Mouse (Mus musculus) embryonic facial prominence, embryonic 10.5 days (tissue): ENCODE measurements around the gene Pea15a. TPM values are rescaled to one million over a fixed set of nuclear protein-coding genes. Genes with fewer than 3 reads are reported as not detected.

Experiments
- DNase-seq: peaks from one replicate; pipeline ENCODE4 v3.0.0-alpha.2; 2017; ENCODE audit warnings: low spot score
- H3K27ac ChIP-seq: fragments of 300-500 bp; sonication (generic); replicated peaks from 2 replicates; pipeline ENCODE4 v1.5.1; 2016; ENCODE audit warnings: mild to moderate bottlenecking
- H3K27me3 ChIP-seq: fragments of 300-500 bp; sonication (generic); replicated peaks from 2 replicates; pipeline ENCODE4 v1.6.1; 2016; ENCODE audit warnings: low read depth, mild to moderate bottlenecking; ENCODE audit not compliant: poor library complexity, severe bottlenecking
- H3K36me3 ChIP-seq: fragments of 300-500 bp; sonication (generic); replicated peaks from 2 replicates; pipeline ENCODE4 v1.6.1; 2016; ENCODE audit warnings: mild to moderate bottlenecking, moderate library complexity
- H3K4me1 ChIP-seq: fragments of 300-500 bp; sonication (generic); 2 replicates; pipeline ENCODE4 v1.6.1; 2016
- H3K4me3 ChIP-seq: fragments of 300-500 bp; sonication (generic); 2 replicates; pipeline ENCODE4 v1.5.1; 2016; ENCODE audit warnings: mild to moderate bottlenecking, moderate library complexity
- H3K9me3 ChIP-seq: fragments of 300-500 bp; sonication (generic); 2 replicates; pipeline ENCODE4 v1.6.1; 2016; ENCODE audit warnings: mild to moderate bottlenecking
- WGBS: fragments of 180-500 bp; shearing (Covaris S2); methylation state at CpG from one replicate; pipeline ENCODE4 v1.1.7; 2016; 5-methylcytosine and 5-hydroxymethylcytosine counted together
- polyA plus RNA-seq: library from polyadenylated mRNA; unstranded; fragments of >200 nt; fragmentation: Nextera tagmentation; extraction: Ambion mirVana; gene quantifications from 2 replicates; pipeline ENCODE4 v1.2.1, GENCODE M21; 2016

Pea15a gene
- polyA plus RNA-seq, 1 experiment from 2014 or later: 123 TPM

DNA sequence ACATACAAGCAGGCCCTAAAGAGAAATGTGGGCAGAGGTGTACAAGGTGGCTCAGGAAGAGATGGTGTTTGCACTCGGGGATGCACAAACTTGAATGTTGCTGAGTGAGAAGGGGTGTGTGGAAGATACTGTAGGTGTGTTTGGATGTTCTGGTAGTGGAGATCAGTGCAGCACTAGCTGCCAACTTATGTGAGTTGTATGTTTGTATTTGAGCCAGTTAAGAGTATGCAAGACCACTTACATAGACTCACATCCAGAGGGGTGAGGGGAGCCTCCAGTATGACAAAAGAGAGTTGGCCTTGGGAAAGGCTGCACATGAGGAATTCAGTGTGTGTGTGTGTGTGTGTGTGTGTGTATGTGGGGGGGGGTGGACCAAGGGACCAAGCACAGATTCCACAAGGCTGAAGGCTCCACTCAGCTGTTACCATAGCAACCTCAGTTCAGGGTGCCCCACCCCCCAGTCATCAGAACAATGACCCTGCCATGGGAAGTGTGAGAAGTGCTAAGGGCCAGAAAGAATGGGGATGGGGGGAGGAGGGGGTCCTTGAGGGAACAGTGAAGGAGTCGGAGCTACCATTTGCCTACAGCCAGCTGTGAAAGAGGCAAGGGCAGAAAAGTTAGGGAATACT is 3.6 kb downstream of the Pea15a start:
- H3K36me3 ChIP-seq: peaks cover 43% of the 10 kb centered on the region
- peak; percentile 79 for DNase-seq
- H3K27me3 ChIP-seq: no peaks in the 10 kb centered on the region
- peaks cover 80% of the 10 kb centered on the region for H3K4me1 ChIP-seq
- H3K9me3 ChIP-seq: no peaks in the 10 kb centered on the region
- H3K27ac ChIP-seq: peak overlapping the region; percentile 93
- peak overlapping the region; percentile 82 for H3K4me3 ChIP-seq
- 24% methylated on average over 2 of the region's 2 CpGs for WGBS

DNA sequence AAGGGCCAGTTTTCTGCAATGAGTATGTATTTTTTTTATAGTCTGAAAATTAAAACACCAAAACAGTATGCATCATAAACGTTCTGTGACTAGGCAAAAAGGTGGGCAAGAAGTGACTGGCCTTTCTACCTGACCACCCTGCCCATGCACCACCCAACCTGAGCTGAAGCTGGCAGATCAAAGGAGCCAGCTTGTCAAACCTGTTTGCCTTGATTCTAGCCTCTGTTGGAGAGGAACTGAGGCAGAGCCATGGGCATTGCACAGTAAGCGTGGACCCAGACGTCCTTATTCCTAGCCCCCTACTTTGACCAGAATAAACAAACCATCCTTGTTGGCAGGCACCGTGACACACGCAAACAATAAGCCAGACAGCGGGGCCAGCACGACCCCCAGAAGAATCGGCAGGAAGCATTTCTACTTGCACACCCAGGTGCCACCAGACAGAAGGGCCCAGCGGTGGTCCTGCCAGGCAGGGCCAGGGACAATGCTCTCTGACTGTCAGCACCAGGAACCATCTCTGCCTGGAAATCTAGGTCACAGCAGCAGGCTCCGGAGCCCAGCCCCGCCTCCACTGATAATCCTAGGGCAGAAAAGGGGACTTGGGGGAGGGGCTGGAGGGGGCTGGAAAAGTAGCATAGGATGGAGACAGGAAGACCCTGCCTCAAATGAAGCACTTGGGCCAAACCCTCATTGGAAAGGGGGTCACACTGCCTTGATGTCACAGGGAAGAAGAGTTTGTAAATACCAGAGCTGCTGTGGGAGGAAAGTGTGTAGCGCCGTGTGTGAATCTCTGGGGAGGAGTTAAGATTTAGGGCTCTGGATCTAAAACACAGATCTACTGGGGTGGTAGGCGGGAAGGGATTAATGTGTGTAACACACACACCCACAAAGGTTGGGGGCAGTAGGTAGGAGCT is 4.4 kb downstream of the Pea15a start:
- no peaks in the 10 kb centered on the region for H3K9me3 ChIP-seq
- peak; percentile 49 for DNase-seq
- H3K27me3 ChIP-seq: no peaks in the 10 kb centered on the region
- H3K4me1 ChIP-seq: peaks cover 75% of the 10 kb centered on the region
- peak overlapping the region; percentile 93 for H3K27ac ChIP-seq
- H3K4me3 ChIP-seq: peak overlapping the region; percentile 82
- 15% methylated on average over 14 of the region's 14 CpGs for WGBS
- H3K36me3 ChIP-seq: peaks cover 50% of the 10 kb centered on the region

DNA sequence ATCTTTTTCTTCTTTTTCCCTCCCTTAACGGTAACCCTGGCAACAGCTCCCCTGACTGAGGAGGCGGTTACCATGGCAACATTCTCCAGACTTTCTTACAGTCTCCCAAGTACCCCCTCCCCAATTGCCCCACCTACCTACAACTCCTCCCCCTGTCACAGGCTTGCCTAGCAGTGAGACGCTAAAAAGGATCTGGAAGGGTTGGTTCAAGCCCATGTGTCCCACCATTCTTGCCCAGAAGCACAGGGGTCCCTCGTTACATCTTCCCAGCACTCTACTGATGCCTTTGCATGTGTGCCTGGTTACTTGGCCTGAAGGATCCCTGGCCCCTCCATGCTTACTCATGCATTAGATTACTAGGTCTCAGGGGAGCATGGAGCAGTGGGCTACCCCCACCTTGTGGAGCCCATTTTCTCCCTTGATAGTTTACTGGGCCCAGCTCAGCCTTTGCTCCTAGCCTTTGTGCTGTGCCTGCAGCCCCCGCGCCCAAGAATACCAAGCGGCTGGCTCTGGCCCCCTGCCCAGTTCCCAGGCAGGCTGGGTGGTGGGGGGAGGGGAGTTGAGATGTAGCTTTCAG is 5.6 kb downstream of the Pea15a start:
- WGBS: 37% methylated on average over 7 of the region's 7 CpGs
- Histone ChIP-seq H3K27me3 (no peaks in the 10 kb centered on the region), H3K27ac (peak overlapping the region; percentile 93), H3K4me3 (peak overlapping the region; percentile 29; the same call in 1 of the 2 replicates), H3K4me1 (peaks cover 62% of the 10 kb centered on the region), H3K36me3 (peaks cover 63% of the 10 kb centered on the region), H3K9me3 (no peaks in the 10 kb centered on the region)
- peak; percentile 46 for DNase-seq

DNA sequence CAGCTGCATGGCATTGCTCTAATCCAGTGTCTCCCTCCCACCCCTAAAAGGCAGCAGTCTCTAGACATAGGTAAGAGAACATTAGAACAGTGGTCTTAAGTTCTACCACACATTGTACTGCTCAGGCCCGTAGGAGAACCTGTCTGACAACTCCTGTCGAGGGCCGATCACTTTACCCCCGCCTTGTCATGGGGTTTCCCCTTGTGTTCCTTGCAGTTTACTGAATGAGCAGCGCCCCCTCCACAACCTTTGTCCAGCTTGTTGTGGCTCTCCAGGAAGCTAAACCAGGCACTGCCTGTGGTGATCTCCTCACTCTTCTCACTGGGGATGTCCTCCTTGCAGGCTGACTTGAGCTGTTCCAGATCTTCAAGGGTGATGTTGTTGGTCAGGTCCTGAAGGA is 6.4 kb downstream of the Pea15a start:
- Histone ChIP-seq H3K36me3 (peaks cover 71% of the 10 kb centered on the region), H3K4me3 (no peak overlapping the region), H3K9me3 (no peaks in the 10 kb centered on the region), H3K27ac (peak overlapping the region; percentile 93; the same call in 1 of the 2 replicates), H3K27me3 (no peaks in the 10 kb centered on the region), H3K4me1 (peaks cover 54% of the 10 kb centered on the region)
- DNase-seq: no peak
- WGBS: 74% methylated on average over 5 of the region's 5 CpGs

DNA sequence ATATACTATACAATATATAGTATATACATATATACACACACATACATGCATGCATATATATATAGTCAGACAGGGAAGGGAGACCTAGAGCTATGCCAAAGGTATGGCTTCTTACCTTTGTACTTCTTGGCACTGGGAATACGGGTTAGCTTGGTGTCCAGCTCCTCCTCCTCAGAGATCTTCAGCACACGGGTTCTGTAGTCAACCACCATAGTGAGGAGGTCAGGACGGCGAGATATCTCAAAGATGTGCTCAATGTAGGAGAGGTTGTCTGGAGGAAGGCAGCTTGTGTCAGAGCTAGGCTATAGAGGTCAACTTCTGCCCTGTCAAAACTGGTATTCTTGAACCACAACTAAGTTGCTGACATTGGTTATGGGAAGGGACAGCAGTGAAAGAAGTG is 7.6 kb downstream of the Pea15a start:
- no peaks in the 10 kb centered on the region for H3K27me3 ChIP-seq
- H3K9me3 ChIP-seq: no peaks in the 10 kb centered on the region
- no peak for DNase-seq
- H3K4me1 ChIP-seq: peaks cover 43% of the 10 kb centered on the region
- 93% methylated on average over 4 of the region's 4 CpGs for WGBS
- peaks cover 83% of the 10 kb centered on the region for H3K36me3 ChIP-seq
- H3K27ac ChIP-seq: no peak overlapping the region
- H3K4me3 ChIP-seq: no peak overlapping the region

DNA sequence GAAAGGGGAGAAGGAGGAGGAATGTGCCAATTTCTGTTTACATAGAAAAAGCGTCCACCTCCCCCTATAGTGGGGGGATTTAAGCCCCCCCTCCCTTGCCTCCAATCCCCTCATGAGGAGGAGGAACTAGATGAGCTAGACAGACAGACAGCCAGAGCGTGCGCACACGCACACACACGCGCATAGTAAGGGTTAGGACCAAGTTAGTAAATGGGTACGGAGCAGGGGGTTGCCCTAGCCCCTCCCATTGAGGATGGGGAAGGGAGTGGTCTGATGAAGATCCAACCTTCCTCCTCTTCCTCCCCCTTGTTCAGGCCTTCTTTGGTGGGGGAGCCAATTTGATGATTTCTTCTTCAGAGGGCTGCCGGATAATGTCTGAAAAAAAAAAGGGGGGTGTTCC is 8.3 kb downstream of the Pea15a start:
- H3K9me3 ChIP-seq: no peaks in the 10 kb centered on the region
- 90% methylated on average over 8 of the region's 8 CpGs for WGBS
- no peaks in the 10 kb centered on the region for H3K27me3 ChIP-seq
- peaks cover 90% of the 10 kb centered on the region for H3K36me3 ChIP-seq
- DNase-seq: no peak
- H3K4me1 ChIP-seq: peaks cover 36% of the 10 kb centered on the region
- no peak overlapping the region for H3K27ac ChIP-seq
- no peak overlapping the region for H3K4me3 ChIP-seq

DNA sequence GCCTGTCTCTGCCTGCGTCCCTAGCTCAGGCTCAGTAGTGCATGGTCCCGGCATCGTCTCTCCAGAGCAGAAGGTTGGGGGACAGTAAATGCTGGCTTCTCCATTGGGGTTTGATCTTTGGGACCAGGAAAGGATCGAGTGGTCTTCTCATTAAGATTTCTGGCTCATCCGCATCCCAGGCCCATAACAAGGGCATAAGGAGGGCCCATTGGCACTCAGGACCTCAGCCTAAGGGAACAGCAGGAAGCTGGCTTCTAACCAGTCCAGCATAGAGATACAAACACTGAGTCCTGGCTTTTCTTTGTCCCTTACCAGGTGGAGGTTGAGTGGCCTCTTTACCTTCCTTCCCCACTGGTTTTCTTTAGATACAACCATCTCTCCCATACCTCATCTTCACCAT is 8.8 kb downstream of the Pea15a start:
- Histone ChIP-seq H3K4me3 (no peak overlapping the region), H3K36me3 (peaks cover 90% of the 10 kb centered on the region), H3K9me3 (no peaks in the 10 kb centered on the region), H3K4me1 (peaks cover 31% of the 10 kb centered on the region), H3K27me3 (no peaks in the 10 kb centered on the region), H3K27ac (no peak overlapping the region)
- DNase-seq: no peak
- WGBS: 84% methylated on average over 5 of the region's 5 CpGs

DNA sequence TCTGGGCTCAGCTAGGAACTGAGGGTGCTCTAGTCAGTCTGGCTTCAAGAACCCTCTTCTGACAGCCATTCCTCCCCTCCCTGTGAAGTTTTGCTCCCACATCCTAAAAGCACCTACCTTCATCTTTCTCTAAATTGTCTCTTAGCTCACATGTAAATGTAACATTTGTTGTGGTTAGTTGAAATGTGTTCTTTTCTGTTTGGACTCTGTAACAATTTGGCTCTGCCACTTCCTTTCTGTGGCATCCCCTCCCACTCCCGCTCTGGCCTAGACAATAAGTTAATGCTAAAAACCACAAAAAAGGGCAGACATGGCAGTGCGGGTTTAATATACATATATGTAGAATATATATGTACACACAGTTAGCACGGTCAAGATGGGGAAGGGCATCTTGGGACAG is 9.5 kb downstream of the Pea15a start:
- H3K27me3 ChIP-seq: no peaks in the 10 kb centered on the region
- 87% methylated on average over 3 of the region's 3 CpGs for WGBS
- peaks cover 24% of the 10 kb centered on the region for H3K4me1 ChIP-seq
- no peak overlapping the region for H3K4me3 ChIP-seq
- peaks cover 96% of the 10 kb centered on the region for H3K36me3 ChIP-seq
- DNase-seq: no peak
- no peak overlapping the region for H3K27ac ChIP-seq
- H3K9me3 ChIP-seq: no peaks in the 10 kb centered on the region

DNA sequence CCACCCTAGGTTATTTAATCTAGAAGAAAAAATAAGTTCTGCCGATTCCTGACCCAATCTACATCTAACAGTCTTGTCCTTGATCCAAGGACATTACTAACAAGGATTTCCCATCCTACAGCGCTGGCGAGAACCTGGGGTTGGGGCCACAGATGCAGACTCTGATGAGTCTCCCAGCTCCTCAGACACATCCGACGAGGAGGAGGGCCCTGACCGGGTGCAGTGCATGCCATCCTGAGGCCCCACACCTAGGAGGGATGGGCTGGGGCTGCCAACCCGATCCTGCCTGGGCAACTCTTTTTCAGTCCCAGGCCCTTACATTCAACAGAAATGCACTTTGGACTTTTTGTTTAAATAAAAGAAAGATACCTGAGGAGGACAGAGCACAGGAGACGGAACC is 12.2 kb downstream of the Pea15a start:
- peaks cover 96% of the 10 kb centered on the region for H3K36me3 ChIP-seq
- H3K9me3 ChIP-seq: no peaks in the 10 kb centered on the region
- DNase-seq: no peak
- no peak overlapping the region for H3K4me3 ChIP-seq
- no peaks in the 10 kb centered on the region for H3K4me1 ChIP-seq
- H3K27ac ChIP-seq: no peak overlapping the region
- 82% methylated on average over 8 of the region's 8 CpGs for WGBS
- H3K27me3 ChIP-seq: no peaks in the 10 kb centered on the region

DNA sequence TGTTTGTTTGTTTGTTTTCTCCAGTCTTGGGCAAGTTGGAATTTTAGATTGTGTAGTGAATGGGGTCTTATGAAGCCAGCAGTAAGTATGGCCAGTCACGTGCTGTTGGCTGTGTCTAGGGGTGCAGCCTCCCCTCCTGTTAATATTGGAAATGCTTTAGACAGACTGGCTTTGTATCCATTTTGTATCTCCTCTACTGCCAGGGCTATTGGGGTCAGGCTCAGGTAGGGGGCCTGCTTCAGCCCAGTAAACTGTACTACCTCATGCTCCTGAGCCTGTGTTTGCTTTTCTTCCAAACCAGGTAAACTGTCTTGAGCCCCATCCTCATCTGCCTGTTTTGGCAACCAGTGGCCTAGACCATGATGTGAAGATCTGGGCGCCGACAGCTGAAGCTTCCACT is 14.4 kb downstream of the Pea15a start:
- 91% methylated on average over 3 of the region's 3 CpGs for WGBS
- Histone ChIP-seq H3K4me1 (no peaks in the 10 kb centered on the region), H3K27ac (no peak overlapping the region), H3K9me3 (no peaks in the 10 kb centered on the region), H3K36me3 (peaks cover 96% of the 10 kb centered on the region), H3K27me3 (no peaks in the 10 kb centered on the region), H3K4me3 (no peak overlapping the region)
- no peak for DNase-seq

DNA sequence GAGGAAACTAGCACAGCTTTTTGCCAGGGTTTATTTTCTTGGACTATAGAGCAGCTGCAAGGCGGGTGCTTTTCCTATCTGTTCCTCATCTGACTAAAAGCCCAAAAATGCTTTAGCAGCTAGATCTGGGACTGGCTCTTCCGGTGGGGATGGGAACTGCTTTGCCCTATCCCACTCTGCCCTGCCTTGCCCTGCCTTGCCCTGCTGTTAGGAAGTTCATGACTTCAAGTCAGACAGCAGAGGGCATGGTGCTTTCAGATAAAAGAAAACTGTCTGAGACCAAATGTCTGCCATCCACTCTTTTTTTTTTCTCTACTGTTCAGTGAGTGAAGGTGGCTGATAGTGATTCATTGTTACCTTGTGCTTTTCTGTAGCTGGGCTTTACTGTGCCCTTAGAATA is 15.0 kb downstream of the Pea15a start:
- Histone ChIP-seq H3K4me1 (no peaks in the 10 kb centered on the region), H3K9me3 (no peaks in the 10 kb centered on the region), H3K4me3 (no peak overlapping the region), H3K36me3 (peaks cover 96% of the 10 kb centered on the region), H3K27ac (no peak overlapping the region), H3K27me3 (no peaks in the 10 kb centered on the region)
- WGBS: 90% methylated on average over 2 of the region's 2 CpGs
- no peak for DNase-seq

DNA sequence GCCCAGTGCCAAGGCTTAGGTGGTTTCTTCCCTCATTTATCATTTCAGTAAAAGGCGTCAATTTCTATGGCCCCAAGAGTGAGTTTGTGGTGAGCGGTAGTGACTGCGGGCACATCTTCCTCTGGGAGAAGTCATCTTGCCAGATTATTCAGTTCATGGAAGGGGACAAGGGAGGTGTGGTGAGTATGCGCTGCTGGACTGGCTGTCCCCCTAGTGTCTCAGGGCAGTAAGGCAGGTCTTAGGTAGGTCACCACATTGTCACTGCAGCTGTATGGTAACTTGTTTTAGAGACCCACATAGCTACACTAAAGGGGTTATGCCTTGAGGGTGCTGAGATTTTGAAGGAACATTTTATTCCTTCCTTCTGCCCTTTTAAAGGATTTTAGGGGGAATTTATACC is 17.7 kb downstream of the Pea15a start:
- H3K4me3 ChIP-seq: no peak overlapping the region
- DNase-seq: peak; percentile 42
- 80% methylated on average over 4 of the region's 4 CpGs for WGBS
- H3K4me1 ChIP-seq: no peaks in the 10 kb centered on the region
- H3K9me3 ChIP-seq: no peaks in the 10 kb centered on the region
- no peaks in the 10 kb centered on the region for H3K27me3 ChIP-seq
- no peak overlapping the region for H3K27ac ChIP-seq
- peaks cover 94% of the 10 kb centered on the region for H3K36me3 ChIP-seq
